Mouse (Mus musculus) hematopoietic stem cell, adult 5-6 weeks (primary cell): ENCODE measurements around the gene Khnyn. TPM values are rescaled to one million over a fixed set of nuclear protein-coding genes. Genes with fewer than 3 reads are reported as not detected.
A peak's percentile ranks its signal among the peaks of the same experiment; 100 is the strongest.

Experiments used
- ATAC-seq, 2 experiments: fragments of 125-278 bp in 1 of 2; replicated peaks in 1 of 2; 2 replicates each; pipeline ENCODE4 v1.8.0; 2016 to 2017; ENCODE audit warnings: inconsistent platforms in 2 of 2, mild to moderate bottlenecking in 2 of 2, moderate number of reproducible peaks in 2 of 2, low read depth in 1 of 2, moderate TSS enrichment in 1 of 2; ENCODE audit not compliant: low FRiP score in 2 of 2, poor library complexity in 2 of 2, severe bottlenecking in 2 of 2, insufficient read depth in 1 of 2, low TSS enrichment in 1 of 2
- total RNA-seq: library from RNA; stranded (forward); fragments of 172-1452, 232-1000 nt; gene quantifications from 2 replicates; pipeline ENCODE4 v1.2.3, GENCODE M21; 2017

Gene Khnyn
- total RNA-seq, 1 experiment from 2014 or later = 40.6 TPM

DNA sequence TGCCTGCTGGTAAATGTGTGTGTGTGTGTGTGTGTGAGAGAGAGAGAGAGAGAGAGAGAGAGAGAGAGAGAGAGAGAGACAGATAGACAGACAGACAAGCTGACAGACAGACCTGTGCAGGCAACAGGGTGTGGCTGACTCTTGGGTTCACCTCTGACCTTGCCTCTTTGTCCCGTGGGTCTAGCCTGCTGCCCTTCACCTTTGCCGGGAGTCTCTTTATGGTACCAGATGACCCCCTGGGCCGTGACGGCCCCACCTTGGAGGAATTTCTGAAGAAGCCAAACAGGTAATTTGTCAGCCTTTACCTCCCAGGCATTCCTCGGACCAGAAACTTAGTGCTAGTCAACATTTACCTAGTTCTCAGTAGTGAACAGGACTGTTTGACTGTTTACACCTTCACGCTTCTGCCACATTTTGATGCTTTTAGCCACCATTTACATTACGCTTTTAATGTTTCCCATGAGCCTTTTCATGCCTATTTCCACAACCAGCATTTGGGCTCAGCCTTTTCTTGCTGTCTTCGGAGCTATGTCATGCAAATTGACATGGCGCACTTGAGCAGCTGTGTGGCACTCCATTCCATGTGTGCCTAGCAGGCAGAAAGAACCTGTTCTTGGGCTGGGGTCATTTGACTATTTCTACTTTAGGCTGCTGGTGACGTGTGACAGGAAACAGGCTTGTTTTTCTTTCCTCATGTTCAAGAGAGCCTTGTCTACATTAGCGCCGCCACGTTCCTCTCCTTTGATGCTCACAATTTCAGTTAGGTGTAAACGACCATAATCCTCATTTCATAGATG lies 16.3 kb upstream of the Khnyn start:
- ATAC-seq = no peak

DNA sequence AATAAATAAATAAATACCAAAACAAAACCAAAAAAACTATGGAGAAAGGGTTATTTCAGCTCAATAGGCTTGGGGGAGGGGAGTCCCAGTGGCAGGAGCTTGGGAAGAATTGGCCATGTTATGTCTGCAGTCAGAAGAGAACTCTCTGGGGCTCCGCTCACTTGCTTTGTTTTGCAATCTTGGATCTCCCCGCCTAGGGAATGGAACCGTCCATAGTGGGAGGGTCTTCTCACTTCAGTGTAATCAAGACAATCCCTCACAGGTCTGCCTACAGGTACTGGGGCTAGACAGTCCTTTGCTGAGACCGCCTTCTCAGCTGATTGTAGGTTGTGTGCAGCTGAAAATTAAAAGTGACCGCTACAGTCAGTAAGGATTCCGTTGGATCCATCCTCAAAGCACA lies 15.2 kb upstream of the Khnyn start:
- ATAC-seq = no peak

DNA sequence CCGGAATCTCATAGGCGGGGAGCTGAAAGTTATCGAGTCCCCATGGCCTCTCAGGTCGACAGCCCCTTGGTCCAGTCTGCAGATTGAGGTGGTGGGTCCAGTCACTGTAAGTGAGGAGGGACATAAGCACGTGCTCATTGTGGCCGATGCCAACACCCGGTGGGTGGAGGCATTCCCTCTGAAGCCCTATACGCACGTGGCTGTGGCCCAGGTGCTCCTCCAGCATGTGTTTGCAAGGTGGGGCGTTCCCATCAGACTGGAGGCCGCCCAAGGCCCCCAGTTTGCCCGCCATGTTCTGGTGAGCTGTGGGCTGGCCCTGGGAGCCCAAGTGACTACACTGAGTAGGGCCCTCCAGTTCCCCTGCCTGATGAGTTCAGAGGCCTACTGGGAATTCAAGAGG lies 12.7 kb upstream of the Khnyn start:
- ATAC-seq = no peak

DNA sequence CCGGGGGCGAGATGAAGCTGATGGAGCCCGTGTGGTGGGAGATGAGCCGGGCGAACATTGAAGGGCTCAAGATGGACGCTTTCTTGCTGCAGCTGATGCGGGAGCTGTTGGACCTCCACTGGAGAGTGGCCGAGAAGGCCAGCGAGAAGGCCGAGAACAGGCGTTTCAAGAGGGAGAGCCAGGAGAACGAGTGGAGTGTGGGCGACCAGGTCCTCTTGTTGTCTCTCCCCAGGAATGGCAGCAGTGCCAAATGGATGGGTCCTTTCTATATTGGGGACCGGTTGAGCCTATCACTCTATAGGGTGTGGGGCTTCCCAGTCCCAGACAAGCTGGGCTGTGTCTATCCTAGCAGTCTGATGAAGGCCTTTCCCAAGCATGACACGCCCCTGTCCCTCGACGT lies 12.2 kb upstream of the Khnyn start:
- no peak for ATAC-seq

GRCm38 (mm10) chr14:55873242-55873713 lies 11.5 kb upstream of the Khnyn start:
- ATAC-seq = no peak

DNA sequence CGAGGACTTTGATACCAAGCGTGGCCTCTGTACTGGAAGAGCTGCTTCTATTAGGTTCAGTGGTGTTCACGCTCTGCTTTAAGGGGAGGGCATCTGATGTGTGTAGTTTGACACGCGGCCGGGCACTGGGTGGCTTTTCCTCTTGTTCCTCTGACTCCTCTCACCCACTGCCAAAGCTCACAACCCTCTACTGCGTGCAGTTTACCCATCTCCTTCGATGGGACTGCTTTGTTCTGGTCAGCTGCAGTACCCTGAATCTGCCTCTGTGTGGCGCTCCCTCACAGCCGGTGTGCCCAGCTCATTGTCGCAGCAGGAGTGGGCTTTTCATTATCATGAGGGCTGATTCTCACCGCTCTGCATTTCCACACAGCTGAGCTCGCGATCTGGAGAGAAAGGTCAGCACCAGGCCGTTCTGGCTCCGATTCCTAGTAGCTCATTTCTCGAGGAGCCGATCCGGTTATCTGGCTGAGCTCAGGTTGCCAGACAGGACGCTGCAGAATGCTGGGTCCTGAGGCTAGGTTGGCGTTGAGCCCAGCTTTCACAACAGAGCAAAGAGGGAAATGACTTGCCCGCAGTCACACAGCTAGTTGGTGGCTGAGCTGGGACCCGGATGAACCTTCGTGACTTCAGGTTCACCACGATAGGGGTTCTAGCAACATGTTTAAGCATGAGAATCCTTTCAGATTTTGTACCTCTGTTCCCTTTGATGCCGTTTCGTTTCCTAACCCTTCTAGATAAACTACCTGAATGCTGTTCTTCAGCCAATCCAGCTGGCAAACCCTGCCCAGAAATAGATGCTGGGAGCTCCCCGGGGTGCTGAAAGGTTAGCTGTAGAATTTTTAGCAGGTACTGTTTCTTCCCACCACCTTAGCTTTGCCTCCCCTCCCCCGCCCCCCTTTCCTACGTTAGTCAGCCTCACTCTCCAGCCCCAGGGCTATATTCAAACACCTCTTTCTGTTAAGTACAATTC lies 10.7 kb upstream of the Khnyn start:
- ATAC-seq = peak; percentile 80 to 88

GRCm38 (mm10) chr14:55877469-55878315 lies 7.1 kb upstream of the Khnyn start:
- ATAC-seq = no peak

DNA sequence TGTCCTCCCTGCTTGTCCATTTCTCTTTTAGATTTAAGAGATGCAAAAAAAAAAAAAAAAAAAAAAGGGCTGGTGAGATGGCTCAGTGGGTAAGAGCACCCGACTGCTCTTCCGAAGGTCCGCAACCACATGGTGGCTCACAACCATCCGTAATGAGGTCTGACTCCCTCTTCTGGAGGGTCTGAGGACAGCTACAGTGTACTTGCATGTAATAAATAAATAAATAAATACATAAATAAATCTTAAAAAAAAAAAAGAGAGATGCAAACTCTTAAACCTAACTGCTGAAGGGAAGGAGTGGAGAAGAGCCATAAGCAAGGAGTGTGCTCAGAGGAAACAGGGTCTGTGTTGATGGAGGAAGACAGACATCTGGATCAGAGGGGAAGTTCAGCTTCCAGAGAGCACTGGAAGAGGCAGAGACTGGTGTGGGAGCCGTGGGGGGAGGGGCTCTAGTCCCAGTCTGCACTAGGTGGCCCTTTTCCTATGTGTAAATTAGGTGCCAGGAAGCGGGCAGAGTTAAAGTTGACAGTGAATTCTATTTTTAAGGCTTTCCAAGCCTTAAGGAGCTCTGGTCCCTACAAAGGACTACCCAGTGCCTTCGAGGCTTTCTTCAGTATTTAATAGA lies 6.3 kb upstream of the Khnyn start:
- no peak for ATAC-seq

DNA sequence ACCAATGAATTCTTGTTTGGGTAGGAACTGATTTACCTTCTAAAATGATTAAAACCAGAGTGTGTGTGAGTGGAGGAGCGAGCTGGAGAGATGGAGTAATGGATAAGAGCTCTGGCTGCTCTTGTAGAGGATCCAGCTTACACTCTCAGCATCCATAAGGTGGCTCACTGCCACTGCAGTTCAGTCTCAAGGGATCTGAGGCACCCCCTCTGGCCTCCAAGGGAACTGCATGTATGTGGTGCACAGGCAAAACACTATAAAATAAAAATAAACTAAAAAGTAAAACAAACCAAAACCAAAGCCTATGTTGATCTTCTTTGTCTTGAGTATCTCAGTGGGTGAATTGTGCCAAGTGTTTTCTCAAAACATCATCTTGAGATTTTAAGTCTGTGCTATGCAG lies 5.1 kb upstream of the Khnyn start:
- peak; percentile 84 to 86 for ATAC-seq

- ATAC-seq = no peak
Measured at GRCm38 (mm10) chr14:55880982-55881381, 3.8 kb upstream of the Khnyn start.

- ATAC-seq = no peak
Measured at GRCm38 (mm10) chr14:55882171-55882641, 2.5 kb upstream of the Khnyn start.

GRCm38 (mm10) chr14:55883149-55883661 lies 1.5 kb upstream of the Khnyn start:
- ATAC-seq = no peak

DNA sequence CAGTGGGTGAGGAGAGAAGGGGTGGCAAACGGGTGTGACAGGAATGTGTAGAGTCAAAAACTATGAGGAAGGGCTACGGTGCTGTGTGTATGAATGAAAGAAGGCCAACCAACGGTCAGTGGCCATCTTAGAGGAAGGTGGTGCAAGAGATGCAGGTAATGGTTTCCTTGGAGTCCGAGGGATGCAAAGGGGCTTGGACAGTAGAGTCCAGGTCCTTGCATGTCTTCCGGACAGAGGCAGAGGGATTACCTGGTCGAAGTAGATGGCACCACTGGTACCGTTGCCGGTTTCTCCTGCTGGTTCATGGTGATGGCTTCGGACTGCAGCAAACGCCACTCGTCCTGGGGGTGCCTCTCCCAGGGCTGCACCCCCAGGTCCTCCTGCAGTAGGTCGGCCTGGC lies 1.1 kb upstream of the Khnyn start:
- no peak for ATAC-seq

GRCm38 (mm10) chr14:55884166-55884565 lies 581 bp upstream of the Khnyn start, which contains the start of gene Cbln3:
Gene Cbln3, minus strand, starts transcription at chr14:55884392.
- no peak; a peak in 1 of 4 replicates for ATAC-seq

DNA sequence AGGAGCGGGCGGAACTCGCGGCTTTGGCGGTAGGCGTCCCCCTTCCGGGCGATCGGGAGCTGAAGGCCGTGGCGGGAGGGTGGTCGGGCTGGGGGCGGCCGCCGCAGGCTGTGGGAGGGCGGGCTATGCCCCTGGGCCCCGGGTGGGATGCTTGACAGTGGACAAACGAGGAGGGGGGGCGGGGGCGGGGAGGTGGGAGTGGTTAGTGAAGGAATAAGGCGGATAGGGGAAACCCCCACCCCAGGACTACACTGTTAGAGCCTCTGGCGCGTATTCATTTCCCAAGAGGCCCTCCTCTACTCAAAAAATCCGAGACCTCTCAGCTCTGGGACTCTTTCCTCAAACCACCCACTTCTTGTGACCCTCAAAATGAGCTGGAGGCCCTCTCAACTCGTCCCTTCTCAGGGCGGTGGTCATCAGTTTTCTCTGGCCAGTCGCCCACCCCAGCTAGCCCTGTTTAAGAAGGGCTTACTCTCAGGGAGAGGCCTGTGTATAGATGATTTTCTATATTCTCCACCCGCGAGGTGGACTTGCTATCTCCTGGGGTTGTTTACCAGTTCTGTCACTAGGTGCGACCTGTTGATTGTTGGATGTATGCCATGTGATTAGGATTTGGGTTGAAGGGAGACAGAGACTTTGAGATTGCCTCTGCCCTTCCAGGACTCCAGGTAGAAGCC lies 505 bp downstream of the Khnyn start:
- no peak for ATAC-seq

DNA sequence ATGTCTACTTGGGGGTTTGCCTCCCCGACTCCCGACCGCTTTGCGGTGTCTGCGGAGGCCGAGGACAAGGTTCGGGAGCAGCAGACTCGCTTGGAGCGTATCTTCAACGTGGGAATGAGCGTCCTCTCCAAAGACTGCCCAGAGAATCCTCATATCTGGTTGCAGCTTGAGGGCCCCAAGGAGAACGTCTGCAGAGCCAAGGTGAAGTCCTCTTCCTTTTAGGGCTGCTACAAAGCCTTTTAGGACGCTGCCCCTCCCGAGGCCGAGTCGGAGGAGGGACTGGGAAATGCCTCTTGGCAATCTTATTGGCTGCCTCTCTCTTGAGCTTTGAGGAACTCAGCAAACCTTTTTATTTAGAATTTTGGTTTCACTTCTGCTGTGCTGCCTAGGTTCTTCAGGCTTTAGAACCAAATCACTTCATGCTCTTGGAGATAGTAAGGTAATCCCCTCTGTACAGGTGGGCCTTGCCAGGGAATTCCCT lies 1.1 kb downstream of the Khnyn start:
- ATAC-seq = peak; percentile 69 to 71
